Mouse (Mus musculus) liver, embryonic 14.5 days (tissue): ENCODE results near the gene Entpd7. TPM values are rescaled to one million over a fixed set of nuclear protein-coding genes. Genes with fewer than 3 reads are reported as not detected.

Source experiments
- ATAC-seq: fragments of 200-750 bp; cut with Nextera tagmentation; 2 replicates; pipeline ENCODE4 v1.8.0; 2017; ENCODE audit warnings: moderate number of reproducible peaks, mild to moderate bottlenecking, moderate library complexity; ENCODE audit not compliant: insufficient read depth
- DNase-seq, 3 experiments: peaks; one replicate each; pipeline ENCODE4 v3.0.0-alpha.2; 2012 to 2013; ENCODE audit warnings: low read depth in 3 of 3, low spot score in 3 of 3
- H3K27ac ChIP-seq: fragments of 300-500 bp; sonication (generic); 2 replicates; pipeline ENCODE4 v1.5.1; 2014; ENCODE audit warnings: moderate library complexity, mild to moderate bottlenecking, control low read depth, inconsistent platforms
- H3K27me3 ChIP-seq: fragments of 300-500 bp; sonication (generic); 2 replicates; pipeline ENCODE4 v1.6.1; 2014; ENCODE audit warnings: mild to moderate bottlenecking, low read length, moderate library complexity; ENCODE audit not compliant: control insufficient read depth, insufficient read depth
- H3K36me3 ChIP-seq: fragments of 300-500 bp; sonication (generic); replicated peaks from 2 replicates; pipeline ENCODE4 v1.6.1; 2014; ENCODE audit warnings: low read depth; ENCODE audit not compliant: control insufficient read depth, insufficient read depth
- H3K4me1 ChIP-seq, 2 experiments: fragments of 200-500 bp in 1 of 2; fragments of 300-500 bp in 1 of 2; sonication (generic) in 1 of 2; replicated peaks; 2 replicates each; pipeline ENCODE4 v1.6.1; 2012 to 2014; ENCODE audit warnings: antibody characterized with exemption in 1 of 2, inconsistent platforms in 1 of 2, low read length in 1 of 2; ENCODE audit not compliant: control insufficient read depth in 2 of 2, insufficient read depth in 2 of 2
- H3K4me2 ChIP-seq: fragments of 300-500 bp; sonication (generic); 2 replicates; pipeline ENCODE4 v1.6.1; 2014; ENCODE audit warnings: low read depth, mild to moderate bottlenecking, control low read depth, moderate library complexity
- H3K4me3 ChIP-seq, 2 experiments: fragments of 200-500 bp in 1 of 2; fragments of 300-500 bp in 1 of 2; sonication (generic) in 1 of 2; 2 replicates each; pipeline ENCODE4 v1.5.1; 2012 to 2014; ENCODE audit warnings: low read depth in 2 of 2, low read length in 2 of 2, mild to moderate bottlenecking in 2 of 2, control low read depth in 1 of 2, inconsistent platforms in 1 of 2, moderate library complexity in 1 of 2; ENCODE audit not compliant: insufficient read depth in 1 of 2
- H3K9ac ChIP-seq: fragments of 300-500 bp; sonication (generic); replicated peaks from 2 replicates; pipeline ENCODE4 v1.6.1; 2014; ENCODE audit warnings: mild to moderate bottlenecking, control low read depth, moderate library complexity
- H3K9me3 ChIP-seq: fragments of 300-500 bp; sonication (generic); 2 replicates; pipeline ENCODE4 v1.6.1; 2016; ENCODE audit warnings: low read length, mixed read lengths; ENCODE audit not compliant: control insufficient read depth
- CTCF ChIP-seq: IDR thresholded peaks from 2 replicates; pipeline ENCODE4 v1.5.1; 2016; ENCODE audit warnings: antibody characterized with exemption, low read depth, control low read depth
- EP300 ChIP-seq: IDR thresholded peaks from 2 replicates; pipeline ENCODE4 v1.6.1; 2016; ENCODE audit warnings: antibody characterized with exemption, low read depth
- WGBS: fragments of 180-500 bp; shearing (Covaris S2); extraction: QIAGEN DNeasy Blood & Tissue Kit; methylation state at CpG from one replicate; pipeline ENCODE4 v1.1.7; 2014; ENCODE audit not compliant: insufficient replicate concordance; 5-methylcytosine and 5-hydroxymethylcytosine counted together
- polyA plus RNA-seq, 2 experiments: library from polyadenylated mRNA; depleted of rRNA in 1 of 2; stranded (reverse) in 1 of 2; unstranded in 1 of 2; fragments of >200 nt; fragmentation: Nextera tagmentation in 1 of 2; extraction: Ambion mirVana in 1 of 2; gene quantifications; 2 replicates each; pipeline versions ENCODE4 v1.2.1 to v1.2.3; 2012 to 2014

Entpd7 gene
- polyA plus RNA-seq, 2 experiments, result 1.5 to 2.6 TPM

GRCm38 (mm10) chr19:43660774-43661173, 28.7 kb upstream of the Entpd7 start:
- ATAC-seq, result no peak
- no peak overlapping the region for H3K4me3 ChIP-seq

GRCm38 (mm10) chr19:43662176-43662967, 27.1 kb upstream of the Entpd7 start:
- peak; percentile 42 for TF ChIP-seq CTCF
- no peak for TF ChIP-seq EP300
- Histone ChIP-seq H3K27me3 (no peaks in the 10 kb centered on the region), H3K9ac (no peak overlapping the region), H3K27ac (no peak overlapping the region), H3K9me3 (no peaks in the 10 kb centered on the region), H3K36me3 (peaks cover 3% of the 10 kb centered on the region), H3K4me3 (no peak overlapping the region), H3K4me1 (no peaks in the 10 kb centered on the region), H3K4me2 (no peak overlapping the region)
- ATAC-seq (no peak), DNase-seq (no peak)
- 62% methylated on average over 19 of the region's 19 CpGs for WGBS

More at GRCm38 (mm10) chr19:43660774-43661173, 28.7 kb upstream of the Entpd7 start:
- H3K4me2 ChIP-seq, result no peak overlapping the region
- no peak for TF ChIP-seq CTCF
- no peak for TF ChIP-seq EP300
- DNase-seq, result no peak
- H3K27me3 ChIP-seq, result no peaks in the 10 kb centered on the region
- H3K9ac ChIP-seq, result no peak overlapping the region
- 16% methylated on average over 9 of the region's 9 CpGs for WGBS
- H3K4me1 ChIP-seq, result no peaks in the 10 kb centered on the region
- peaks cover 3% of the 10 kb centered on the region for H3K36me3 ChIP-seq
- H3K27ac ChIP-seq, result no peak overlapping the region
- H3K9me3 ChIP-seq, result no peaks in the 10 kb centered on the region

DNA sequence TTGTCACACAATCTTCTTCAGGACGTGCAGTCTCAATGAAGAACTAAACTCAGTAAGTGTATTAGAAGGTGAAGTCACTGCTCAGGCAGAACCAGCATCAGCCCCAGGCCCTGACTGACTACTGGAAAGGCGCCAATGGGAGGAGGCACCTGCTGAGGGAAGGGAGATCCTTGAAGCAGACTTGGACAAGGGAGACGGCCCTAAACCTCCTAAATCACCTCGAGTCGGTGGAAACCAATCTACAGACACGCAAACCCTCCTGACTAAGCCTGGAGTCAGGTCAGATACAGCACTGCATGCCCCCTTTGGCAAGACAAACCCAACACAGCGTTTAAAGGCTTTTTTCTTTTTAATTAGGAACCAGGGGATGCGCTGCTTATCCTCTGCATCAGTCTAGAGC, 26.0 kb upstream of the Entpd7 start:
- no peak overlapping the region for H3K9ac ChIP-seq
- peaks cover 3% of the 10 kb centered on the region for H3K36me3 ChIP-seq
- WGBS, result 71% methylated on average over 8 of the region's 8 CpGs
- ATAC-seq, result no peak
- no peaks in the 10 kb centered on the region for H3K27me3 ChIP-seq
- no peak overlapping the region for H3K4me3 ChIP-seq
- DNase-seq, result no peak
- no peaks in the 10 kb centered on the region for H3K4me1 ChIP-seq
- H3K27ac ChIP-seq, result no peak overlapping the region
- H3K4me2 ChIP-seq, result no peak overlapping the region
- TF ChIP-seq CTCF (no peak), EP300 (no peak)
- no peaks in the 10 kb centered on the region for H3K9me3 ChIP-seq

DNA sequence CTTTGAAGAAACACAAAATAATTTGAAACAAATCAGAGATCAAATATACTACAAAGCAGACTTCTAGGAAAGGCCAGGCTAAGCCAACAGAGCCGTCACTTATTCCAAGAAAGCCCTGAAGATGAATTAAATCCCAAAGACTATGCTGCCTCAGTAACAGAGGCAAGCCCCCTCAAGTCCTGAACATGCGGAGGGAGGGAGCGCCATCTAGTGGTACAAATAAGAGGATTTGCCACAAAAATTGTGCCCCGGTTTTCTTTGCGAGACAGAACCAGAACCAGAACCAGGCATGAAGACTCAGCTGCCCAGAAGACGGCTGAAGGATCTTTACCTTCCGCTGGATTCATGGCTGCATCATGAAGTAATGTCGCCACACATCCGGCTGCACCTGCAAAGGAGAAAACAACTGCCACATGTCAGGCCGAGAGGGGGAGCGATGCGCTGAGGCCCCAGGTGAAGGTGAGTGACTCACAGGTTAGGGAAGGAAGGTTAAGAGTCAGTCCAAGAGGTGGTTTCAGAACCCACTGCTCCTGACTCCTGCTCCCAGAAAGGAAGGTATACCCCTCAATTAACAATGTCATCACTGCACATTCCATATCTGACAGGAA, 23.9 kb upstream of the Entpd7 start:
- DNase-seq, result no peak

DNA sequence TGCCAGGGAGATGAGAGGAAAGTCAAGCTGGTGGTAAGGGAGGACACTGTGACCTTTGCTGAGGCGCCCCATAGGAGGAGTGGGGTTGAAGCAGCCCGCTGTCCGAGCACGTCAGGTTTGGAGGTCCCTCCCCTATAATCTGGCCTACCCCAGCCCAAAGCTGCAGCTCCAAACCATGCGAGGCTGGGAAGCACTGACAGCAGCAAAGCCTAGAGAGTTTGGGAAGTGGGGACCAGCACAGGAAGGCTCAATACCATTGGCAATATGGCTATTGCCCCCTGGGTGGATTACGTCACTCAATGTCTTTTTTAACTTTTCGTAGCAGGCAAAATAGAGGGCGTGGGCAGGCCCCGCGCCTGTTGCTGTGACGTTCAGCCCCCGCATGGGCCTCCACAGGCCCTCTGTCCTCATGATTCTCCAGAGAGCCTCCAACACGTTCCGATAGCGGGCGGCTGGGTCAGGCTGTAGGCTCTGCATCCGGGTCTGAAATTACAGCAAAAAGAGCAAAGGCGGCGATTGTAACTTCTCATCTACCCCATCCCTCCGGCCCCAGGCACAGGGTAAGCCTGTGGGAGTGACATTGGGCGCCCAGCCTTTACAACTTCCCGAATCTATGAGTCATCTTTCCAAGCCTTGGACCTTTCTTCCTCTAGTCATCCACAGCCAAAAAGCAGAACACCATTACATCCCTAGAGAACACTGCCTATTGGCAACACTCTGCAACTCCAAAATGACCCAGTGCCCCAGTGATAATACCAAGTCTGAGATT, 22.6 kb upstream of the Entpd7 start:
- Histone ChIP-seq H3K27me3 (no peaks in the 10 kb centered on the region), H3K9me3 (no peaks in the 10 kb centered on the region), H3K36me3 (peaks cover 3% of the 10 kb centered on the region), H3K4me2 (no peak overlapping the region), H3K4me3 (no peak overlapping the region), H3K27ac (no peak overlapping the region), H3K9ac (no peak overlapping the region), H3K4me1 (no peaks in the 10 kb centered on the region; a peak in 1 of 4 replicates)
- TF ChIP-seq CTCF, result no peak
- TF ChIP-seq EP300, result no peak
- DNase-seq (no peak), ATAC-seq (no peak)
- WGBS, result 76% methylated on average over 22 of the region's 22 CpGs

More for the DNA sequence above, 23.9 kb upstream of the Entpd7 start:
- H3K36me3 ChIP-seq, result peaks cover 3% of the 10 kb centered on the region
- no peak overlapping the region for H3K4me2 ChIP-seq
- ATAC-seq, result no peak
- H3K9me3 ChIP-seq, result no peaks in the 10 kb centered on the region
- H3K4me1 ChIP-seq, result no peaks in the 10 kb centered on the region
- no peak overlapping the region for H3K27ac ChIP-seq
- H3K4me3 ChIP-seq, result no peak overlapping the region
- WGBS, result 59% methylated on average over 12 of the region's 12 CpGs
- H3K27me3 ChIP-seq, result no peaks in the 10 kb centered on the region
- TF ChIP-seq EP300 (no peak), CTCF (peak; percentile 82)
- H3K9ac ChIP-seq, result no peak overlapping the region
